Mouse (Mus musculus) Patski (cell line): ENCODE measurements around the gene Cuedc2. TPM values are rescaled to one million over a fixed set of nuclear protein-coding genes. Genes with fewer than 3 reads are reported as not detected.

Experiments used
- ATAC-seq: fragments of 100-300 bp; one replicate; pipeline ENCODE4 v1.8.0; 2021
- CTCF ChIA-PET: fragments of 350-600 bp; sonication (Branson Sonifier 250); formaldehyde crosslinking; loops from one replicate; lab custom pipeline; 2022; ENCODE audit warnings: inconsistent platforms; lab: Charles Lee
- POLR2A ChIA-PET: fragments of 350-600 bp; sonication (Branson Sonifier 250); formaldehyde crosslinking; loops from one replicate; lab custom pipeline; 2022; ENCODE audit warnings: antibody characterized with exemption, inconsistent platforms; lab: Charles Lee
- DNase-seq: peaks from one replicate; pipeline ENCODE4 v3.0.0-alpha.2; 2011; ENCODE audit warnings: low read depth, low spot score
- H3K27me3 ChIP-seq: fragments of 371-371 bp; one replicate; pipeline ENCODE4 v1.5.1; 2021
- CTCF ChIP-seq: fragments of 100-300 bp; IDR thresholded peaks from one replicate; pipeline ENCODE4 v1.5.1; 2021
- in situ Hi-C: fragments of 300-500 bp; cut with MboI; formaldehyde crosslinking; loops from 3 replicates; pipeline ENCODE4 v1.11.1; 2018; ENCODE audit warnings: low pct_unique_long_range_greater_than_20kb, mixed read lengths
- polyA plus RNA-seq: library from polyadenylated mRNA; unstranded; gene quantifications from one replicate; pipeline ENCODE4 v1.2.3, GENCODE M21; 2021

The Cuedc2 gene
- polyA plus RNA-seq, 1 experiment from 2014 or later = 264 TPM

DNA sequence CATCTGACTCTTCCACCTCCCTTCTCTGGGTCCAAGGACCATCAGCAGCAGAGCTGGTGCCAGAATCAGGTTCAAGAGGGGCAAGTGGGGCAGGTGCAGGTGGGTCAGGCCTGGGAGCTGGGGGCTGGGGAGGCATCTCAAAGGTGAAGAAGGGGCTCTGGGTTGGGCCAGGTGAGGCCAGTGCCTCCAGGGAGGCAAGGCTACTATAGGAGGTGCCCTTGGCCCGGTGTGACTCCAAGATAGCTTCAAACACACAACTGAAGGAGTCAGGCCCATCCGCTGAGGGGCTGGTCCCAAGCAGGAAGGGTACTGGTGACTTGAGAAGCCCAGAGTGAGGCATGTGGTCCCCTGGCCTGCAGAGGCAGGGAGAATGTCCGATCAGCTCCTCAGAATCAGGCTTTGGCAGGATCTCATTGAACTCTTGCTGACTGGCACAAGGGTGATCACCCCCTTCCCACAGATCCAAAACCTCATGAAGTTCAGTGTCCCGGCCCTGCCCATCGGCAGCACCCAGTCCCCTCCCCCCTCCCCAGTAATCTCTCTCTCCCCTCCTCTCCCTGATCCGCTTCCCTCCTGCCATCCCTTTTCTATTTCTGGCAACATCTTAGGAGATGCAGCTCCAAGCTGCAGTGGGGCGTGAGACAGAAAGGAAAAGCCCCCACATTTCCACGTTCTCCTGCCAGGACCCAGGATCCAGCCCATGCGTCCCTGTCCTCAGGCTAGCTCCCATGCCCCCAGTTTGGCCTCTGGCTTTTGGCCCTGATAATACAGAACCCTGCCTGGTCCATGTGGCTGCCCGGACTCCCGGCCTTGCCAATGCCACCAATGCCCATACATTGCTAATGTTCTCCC lies 16.1 kb downstream of the Cuedc2 start:
- in situ Hi-C loops = no loop called here

DNA sequence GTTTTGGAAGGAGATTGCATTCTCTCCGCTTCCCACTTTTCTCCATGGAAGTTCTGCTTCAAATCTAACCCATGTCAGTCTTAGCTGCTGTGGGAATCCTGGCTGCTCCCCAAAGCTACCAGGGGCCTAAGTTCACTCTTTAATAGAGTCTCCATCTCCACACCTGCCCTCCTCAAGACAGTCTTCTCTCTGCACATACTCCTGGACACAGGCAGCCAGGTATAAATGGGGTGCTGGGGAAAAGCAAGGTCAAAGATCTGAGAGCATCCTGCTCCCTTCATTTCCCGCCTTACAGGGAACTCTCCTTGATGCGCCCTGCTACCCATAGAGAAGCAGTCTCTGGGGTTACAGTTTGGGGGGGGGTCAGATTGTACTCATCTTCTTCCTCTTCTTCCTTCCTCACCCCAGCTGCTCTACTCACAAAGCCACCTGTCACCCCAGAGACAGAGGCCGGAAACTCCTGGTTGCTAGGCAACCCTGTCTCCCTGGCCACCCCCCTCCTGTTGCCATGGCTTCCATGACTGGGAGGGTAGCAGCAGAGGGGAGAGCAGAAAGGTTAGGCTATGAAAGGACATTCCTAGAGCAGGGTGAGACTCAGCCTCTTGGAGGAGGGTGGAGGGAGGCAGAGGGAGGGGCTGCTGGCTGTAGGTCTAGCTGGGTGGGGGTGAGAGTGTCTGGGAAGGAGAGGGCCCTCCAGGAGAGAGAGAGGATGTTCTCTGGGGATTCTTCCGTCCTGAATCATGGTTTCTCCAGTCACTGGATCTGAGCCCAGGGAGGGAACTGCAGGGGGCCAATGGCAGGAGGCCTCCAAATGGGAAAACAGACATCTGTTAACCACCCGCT lies 17.2 kb downstream of the Cuedc2 start:
- TF ChIP-seq CTCF = no peak
- POLR2A ChIA-PET = no interaction called here
- no peak for DNase-seq

More for the DNA sequence above, 16.1 kb downstream of the Cuedc2 start:
- ChIA-PET POLR2A (interaction anchor here (0.8 kb wide), 1 partner anchor 9 kb away, joined by 3 read pairs; no protein-coding TSS in a partner anchor), CTCF (no interaction called here)
- no peak for ATAC-seq
- no peak for DNase-seq
- TF ChIP-seq CTCF = no peak
- peaks cover 14% of the 10 kb centered on the region for H3K27me3 ChIP-seq

GRCm38 (mm10) chr19:46320076-46320785 lies 18.3 kb downstream of the Cuedc2 start:
- TF ChIP-seq CTCF = no peak
- POLR2A ChIA-PET = interaction anchor here (1.9 kb wide), 1 partner anchor 10 kb away, joined by 4 read pairs; no protein-coding TSS in a partner anchor
- CTCF ChIA-PET = interaction anchor here (0.8 kb wide), 1 partner anchor 11 kb away, joined by 3 read pairs; no protein-coding TSS in a partner anchor
- no peak for DNase-seq
- no peak for ATAC-seq
- H3K27me3 ChIP-seq = peaks cover 19% of the 10 kb centered on the region
- in situ Hi-C loops = no loop called here

More for the DNA sequence above, 17.2 kb downstream of the Cuedc2 start:
- H3K27me3 ChIP-seq = peaks cover 22% of the 10 kb centered on the region
- in situ Hi-C loops = no loop called here
- CTCF ChIA-PET = interaction anchor here (0.7 kb wide), 1 partner anchor 1361 kb away, joined by 3 read pairs; no protein-coding TSS in a partner anchor
- peak; percentile 12 for ATAC-seq

- DNase-seq (no peak), ATAC-seq (no peak)
- TF ChIP-seq CTCF = no peak
- POLR2A ChIA-PET = interaction anchor here (0.6 to 1.9 kb wide), 4 partner anchors 8 to 178 kb away, joined by 3 to 4 read pairs (median 3); partner anchors contain the start of gene Sufu
- CTCF ChIA-PET = interaction anchor here (0.9 to 1.4 kb wide), 4 partner anchors 9 to 14 kb away, joined by 3 to 5 read pairs (median 4); partner anchors contain the start of genes Fbxl15 and Nfkb2
- H3K27me3 ChIP-seq = peaks cover 14% of the 10 kb centered on the region
- in situ Hi-C loops = no loop called here
Measured at GRCm38 (mm10) chr19:46318586-46319378, 19.7 kb downstream of the Cuedc2 start.

DNA sequence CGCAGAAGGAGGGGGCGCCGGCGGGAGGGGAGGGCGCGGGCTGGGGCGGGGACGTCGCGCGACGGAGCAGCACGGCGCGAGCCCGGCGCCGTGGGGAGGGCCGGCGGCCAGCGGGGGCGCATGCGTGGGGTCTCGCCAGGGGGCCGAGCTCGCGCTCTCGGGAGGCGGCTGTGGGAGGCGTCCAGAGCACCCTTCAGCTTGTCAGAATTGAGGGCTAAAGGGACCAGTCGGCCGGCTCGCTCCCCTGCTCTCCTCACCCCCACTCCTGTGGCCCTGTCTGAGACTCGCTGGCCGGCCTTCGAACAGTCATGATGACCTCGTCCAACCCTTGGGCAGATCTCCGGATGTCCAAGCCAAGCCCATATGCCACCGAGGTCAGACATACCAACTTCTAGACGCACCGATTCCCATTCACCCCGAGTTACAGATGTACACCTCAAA lies 20.5 kb downstream of the Cuedc2 start:
- TF ChIP-seq CTCF = no peak
- ATAC-seq (no peak), DNase-seq (no peak)
- POLR2A ChIA-PET = interaction anchor here (0.6 kb wide), 2 partner anchors 64 to 178 kb away, joined by 3 read pairs; no protein-coding TSS in a partner anchor
- H3K27me3 ChIP-seq = peaks cover 14% of the 10 kb centered on the region
- in situ Hi-C loops = no loop called here
- CTCF ChIA-PET = interaction anchor here (1.0 to 1.4 kb wide), 2 partner anchors 10 to 14 kb away, joined by 3 to 4 read pairs; partner anchors contain the start of genes Fbxl15 and Nfkb2

DNA sequence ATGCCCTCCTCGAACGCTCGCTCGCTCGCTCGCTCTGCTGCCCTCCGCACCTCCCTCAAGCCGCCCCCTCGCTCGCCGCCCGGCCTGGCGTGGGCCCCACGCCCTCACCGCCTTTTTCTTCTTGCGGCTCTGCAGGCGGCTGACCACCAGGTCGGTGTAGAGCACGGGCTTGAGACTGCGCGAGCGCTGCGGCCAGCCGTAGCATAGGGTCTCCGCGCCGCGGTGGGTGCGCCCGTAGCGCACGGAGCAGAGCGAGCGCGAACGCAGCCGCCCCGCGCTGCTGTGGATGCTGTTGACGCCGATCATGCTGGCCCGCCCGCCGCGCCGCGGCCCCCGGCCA lies 21.0 kb downstream of the Cuedc2 start:
- peaks cover 14% of the 10 kb centered on the region for H3K27me3 ChIP-seq
- ATAC-seq (no peak), DNase-seq (no peak)

GRCm38 (mm10) chr19:46316846-46317545 lies 21.5 kb downstream of the Cuedc2 start:
- ATAC-seq (no peak), DNase-seq (no peak)
- H3K27me3 ChIP-seq = peaks cover 14% of the 10 kb centered on the region
- POLR2A ChIA-PET = interaction anchor here (0.7 to 1.4 kb wide), 2 partner anchors 10 to 12 kb away, joined by 5 read pairs; no protein-coding TSS in a partner anchor
- CTCF ChIA-PET = no interaction called here
- in situ Hi-C loops = no loop called here
- no peak for TF ChIP-seq CTCF

More for the DNA sequence above, 21.0 kb downstream of the Cuedc2 start:
- in situ Hi-C loops = no loop called here
- ChIA-PET CTCF (interaction anchor here (1.0 kb wide), 1 partner anchor 11 kb away, joined by 3 read pairs; the partner anchor contains the start of gene Fbxl15), POLR2A (no interaction called here)
- no peak for TF ChIP-seq CTCF

DNA sequence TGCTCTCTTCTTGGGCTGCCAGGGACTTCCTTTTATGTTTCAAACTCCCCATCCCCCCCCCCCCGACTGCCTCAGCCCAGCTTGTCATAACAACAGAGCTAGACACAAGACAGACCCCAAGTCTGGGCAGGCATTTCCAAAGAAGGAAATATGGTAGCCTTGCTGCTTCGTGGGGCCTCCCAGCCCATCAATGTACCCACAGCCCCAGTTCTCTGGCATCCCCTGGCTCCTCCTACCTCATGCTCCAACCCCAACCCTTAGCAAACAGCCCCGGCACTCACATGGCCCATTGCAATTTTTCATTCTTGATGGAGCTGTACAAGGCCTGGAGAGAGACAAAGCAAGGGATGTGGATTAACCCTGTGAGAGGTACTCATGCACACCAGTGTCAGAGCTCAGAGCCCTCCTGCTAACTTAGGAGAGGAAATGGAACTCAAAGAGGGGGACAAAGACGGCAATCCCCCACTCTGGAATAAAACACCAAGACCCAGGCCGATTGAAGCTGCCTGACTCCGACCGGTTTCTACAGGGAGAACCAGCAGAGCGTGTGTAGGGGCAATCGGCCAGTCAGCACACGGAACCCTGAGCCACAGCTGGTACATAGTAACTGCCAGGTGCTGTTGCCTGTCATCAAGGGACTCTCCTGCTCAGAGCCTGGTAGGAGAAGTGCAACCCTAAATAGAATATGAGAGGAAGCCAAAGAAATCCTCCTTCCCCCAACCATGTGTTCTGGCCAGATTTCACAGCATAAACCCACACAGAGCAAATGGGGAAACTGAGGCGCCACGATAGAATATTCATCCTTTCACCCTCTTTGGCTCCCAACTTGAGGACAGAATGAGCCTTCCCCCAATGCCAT lies 22.5 kb downstream of the Cuedc2 start:
- ATAC-seq (no peak), DNase-seq (no peak)
- in situ Hi-C loops = no loop called here
- H3K27me3 ChIP-seq = peaks cover 14% of the 10 kb centered on the region
- no peak for TF ChIP-seq CTCF
- ChIA-PET CTCF (no interaction called here), POLR2A (interaction anchor here (0.7 to 1.9 kb wide), 5 partner anchors 9 to 14 kb away, joined by 4 to 7 read pairs (median 5); partner anchors contain the start of gene Fbxl15)
